Mouse (Mus musculus) forebrain, embryonic 15.5 days (tissue): ENCODE data around the gene Best1. TPM values are rescaled to one million over a fixed set of nuclear protein-coding genes. Genes with fewer than 3 reads are reported as not detected.

Experiments
- ATAC-seq: fragments of 200-750 bp; cut with Nextera tagmentation; replicated peaks from 2 replicates; pipeline ENCODE4 v1.8.0; 2017; ENCODE audit warnings: mild to moderate bottlenecking, moderate TSS enrichment, moderate library complexity
- H3K27ac ChIP-seq: fragments of 300-500 bp; sonication (generic); replicated peaks from 2 replicates; pipeline ENCODE4 v1.5.1; 2015; ENCODE audit warnings: mild to moderate bottlenecking, inconsistent platforms
- H3K27me3 ChIP-seq: fragments of 300-500 bp; sonication (generic); 2 replicates; pipeline ENCODE4 v1.6.1; 2015; ENCODE audit warnings: inconsistent platforms
- H3K36me3 ChIP-seq: fragments of 300-500 bp; sonication (generic); 2 replicates; pipeline ENCODE4 v1.6.1; 2015; ENCODE audit warnings: mild to moderate bottlenecking, inconsistent platforms
- H3K4me1 ChIP-seq: fragments of 300-500 bp; sonication (generic); 2 replicates; pipeline ENCODE4 v1.6.1; 2015; ENCODE audit warnings: inconsistent platforms
- H3K4me2 ChIP-seq: fragments of 300-500 bp; sonication (generic); replicated peaks from 2 replicates; pipeline ENCODE4 v1.6.1; 2015; ENCODE audit warnings: mild to moderate bottlenecking, inconsistent platforms
- H3K4me3 ChIP-seq: fragments of 300-500 bp; sonication (generic); 2 replicates; pipeline ENCODE4 v1.5.1; 2015; ENCODE audit warnings: mild to moderate bottlenecking, inconsistent platforms
- H3K9ac ChIP-seq: fragments of 300-500 bp; sonication (generic); replicated peaks from 2 replicates; pipeline ENCODE4 v1.6.1; 2015; ENCODE audit warnings: mild to moderate bottlenecking, inconsistent platforms
- H3K9me3 ChIP-seq: fragments of 300-500 bp; sonication (generic); 2 replicates; pipeline ENCODE4 v1.6.1; 2016; ENCODE audit warnings: inconsistent platforms
- WGBS: fragments of 180-500 bp; shearing (Covaris S2); methylation state at CpG from one replicate; pipeline ENCODE4 v1.1.7; 2015; ENCODE audit warnings: mixed read lengths; 5-methylcytosine and 5-hydroxymethylcytosine counted together
- polyA plus RNA-seq: library from polyadenylated mRNA; unstranded; fragments of >200 nt; fragmentation: Nextera tagmentation; extraction: Ambion mirVana; gene quantifications from 2 replicates; pipeline ENCODE4 v1.2.1, GENCODE M21; 2015

The Best1 gene
- polyA plus RNA-seq = 1.2 and 1.3 TPM in 2 replicates

DNA sequence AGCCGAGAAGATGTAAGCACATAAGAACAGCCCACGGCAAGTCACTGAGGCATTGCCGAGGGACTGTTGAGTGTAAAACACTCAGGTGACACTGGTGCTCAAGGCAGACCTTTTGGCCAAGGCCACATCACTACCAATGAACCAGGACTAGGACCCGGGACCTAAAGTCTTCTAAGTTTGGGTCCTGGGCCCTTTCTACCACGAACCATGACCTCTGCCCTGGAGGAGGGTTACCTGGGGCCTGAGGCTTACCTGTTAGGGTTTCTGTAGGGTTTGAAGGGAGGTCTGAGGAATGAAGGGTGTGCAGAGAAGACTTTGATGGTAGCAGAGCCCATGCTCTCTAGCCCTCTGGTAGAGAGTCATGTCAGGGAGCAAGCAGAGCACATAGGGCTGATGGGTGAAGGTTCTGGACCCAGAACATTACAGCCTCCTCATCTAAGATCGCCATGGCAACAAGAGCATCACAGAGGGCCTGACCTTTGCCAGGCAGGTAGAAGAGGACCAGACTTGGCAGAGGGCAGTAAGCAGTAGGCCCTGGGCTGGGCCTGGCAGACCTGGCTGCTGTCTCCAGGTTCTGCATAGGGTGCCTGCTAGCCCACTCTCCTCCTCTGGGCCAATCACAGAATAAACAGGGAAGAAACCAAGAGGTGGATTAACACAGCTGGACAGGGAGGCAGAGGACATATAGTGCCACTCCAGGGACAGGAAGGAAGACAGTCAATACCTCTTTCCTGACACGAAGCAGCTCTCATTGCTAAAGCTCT is at the start of gene Best1, which contains the start of gene Rab3il1:
Gene Best1, minus strand, starts transcription at position 428 of the 764 bp plus-strand sequence.
Gene Rab3il1, plus strand, starts transcription at position 464 of the 764 bp plus-strand sequence.
- ATAC-seq = no peak
- Histone ChIP-seq H3K9me3 (no peaks in the 10 kb centered on the region), H3K27ac (no peak within 1 kb of the TSS), H3K36me3 (no peaks in the 10 kb centered on the region), H3K4me3 (no peak within 1 kb of the TSS), H3K4me1 (no peaks in the 10 kb centered on the region), H3K9ac (no peak within 1 kb of the TSS), H3K4me2 (no peak within 1 kb of the TSS), H3K27me3 (no peaks in the 10 kb centered on the region)
- 77% methylated on average over 7 of the region's 7 CpGs for WGBS

DNA sequence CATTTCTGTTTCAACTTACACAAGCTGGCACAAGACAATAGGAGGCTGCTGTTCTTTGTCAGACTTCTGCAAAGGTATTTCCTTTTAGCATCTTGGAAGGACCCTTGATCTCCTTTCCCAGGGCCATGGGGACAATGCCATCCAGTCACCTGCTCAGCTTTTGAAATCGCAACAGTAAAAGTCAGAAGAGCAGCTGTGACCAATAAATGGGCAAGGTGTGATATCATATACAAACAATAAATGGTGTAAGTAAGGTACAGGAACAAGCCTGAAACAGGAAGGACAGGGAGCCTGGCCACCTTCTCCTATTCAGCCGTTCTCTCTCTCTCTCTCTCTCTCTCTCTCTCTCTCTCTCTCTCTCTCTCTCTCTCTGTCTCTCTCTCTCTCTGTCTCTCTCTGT is 49.0 kb upstream of the Best1 start:
- no peaks in the 10 kb centered on the region for H3K27me3 ChIP-seq
- no peak overlapping the region for H3K27ac ChIP-seq
- 84% methylated on average over 2 of the region's 2 CpGs for WGBS

DNA sequence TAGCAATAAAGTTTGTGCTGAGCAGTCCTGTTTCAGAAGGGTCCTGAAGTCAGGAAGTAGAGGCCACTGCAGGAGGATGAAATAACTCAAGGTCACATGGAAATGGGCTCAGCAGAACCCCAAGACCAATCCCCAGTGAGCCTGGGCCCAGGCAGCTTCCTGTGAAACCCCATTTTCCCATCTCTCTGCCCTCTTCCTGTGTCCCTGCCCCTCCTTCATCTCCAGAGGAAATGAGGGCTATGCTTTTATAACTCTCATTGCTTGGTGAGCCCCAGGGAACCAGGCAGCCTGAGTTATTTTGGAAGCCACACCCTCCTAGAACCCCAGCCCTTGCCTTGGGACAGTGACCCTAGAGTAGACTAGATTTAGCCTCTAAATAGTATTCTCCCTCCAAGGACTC is 48.1 kb upstream of the Best1 start:
- Histone ChIP-seq H3K27ac (no peak overlapping the region), H3K4me1 (no peaks in the 10 kb centered on the region), H3K36me3 (0 out of 2 replicates have a peak, but pooled peaks cover 3% of the 10 kb centered on the region), H3K9ac (no peak overlapping the region), H3K4me3 (no peak overlapping the region), H3K9me3 (no peaks in the 10 kb centered on the region), H3K4me2 (no peak overlapping the region), H3K27me3 (no peaks in the 10 kb centered on the region)
- no peak for ATAC-seq

More for the DNA sequence above, 49.0 kb upstream of the Best1 start:
- no peak overlapping the region for H3K4me3 ChIP-seq
- no peak overlapping the region for H3K4me2 ChIP-seq
- no peak overlapping the region for H3K9ac ChIP-seq
- 0 out of 2 replicates have a peak, but pooled peaks cover 3% of the 10 kb centered on the region for H3K36me3 ChIP-seq
- ATAC-seq = no peak
- no peaks in the 10 kb centered on the region for H3K9me3 ChIP-seq
- H3K4me1 ChIP-seq = no peaks in the 10 kb centered on the region

DNA sequence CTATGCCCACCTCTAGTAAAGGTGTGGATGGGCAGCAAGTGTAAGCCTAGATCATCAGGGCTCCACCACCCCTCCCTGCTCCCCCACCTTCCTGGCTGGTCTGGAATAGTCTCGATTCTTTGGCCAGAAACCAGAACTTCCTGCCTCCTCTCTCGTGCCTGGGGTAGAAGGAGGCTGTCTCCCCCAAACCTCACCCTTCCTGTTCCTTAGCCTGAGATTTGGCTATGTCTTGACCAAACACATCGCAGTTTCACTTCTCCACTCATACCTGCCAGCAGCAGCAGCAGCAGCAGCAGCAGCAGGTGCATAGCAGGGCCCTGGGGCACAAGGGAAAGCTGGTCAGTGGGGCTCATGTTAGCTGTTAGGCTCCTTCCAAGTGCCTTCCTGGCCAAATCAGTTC is 45.5 kb upstream of the Best1 start:
- H3K36me3 ChIP-seq = no peaks in the 10 kb centered on the region
- no peak overlapping the region for H3K4me3 ChIP-seq
- no peak for ATAC-seq
- H3K9ac ChIP-seq = no peak overlapping the region
- H3K4me1 ChIP-seq = peaks cover 7% of the 10 kb centered on the region
- WGBS = 63% methylated on average over 3 of the region's 3 CpGs
- no peaks in the 10 kb centered on the region for H3K27me3 ChIP-seq
- no peaks in the 10 kb centered on the region for H3K9me3 ChIP-seq
- no peak overlapping the region for H3K4me2 ChIP-seq
- no peak overlapping the region for H3K27ac ChIP-seq

DNA sequence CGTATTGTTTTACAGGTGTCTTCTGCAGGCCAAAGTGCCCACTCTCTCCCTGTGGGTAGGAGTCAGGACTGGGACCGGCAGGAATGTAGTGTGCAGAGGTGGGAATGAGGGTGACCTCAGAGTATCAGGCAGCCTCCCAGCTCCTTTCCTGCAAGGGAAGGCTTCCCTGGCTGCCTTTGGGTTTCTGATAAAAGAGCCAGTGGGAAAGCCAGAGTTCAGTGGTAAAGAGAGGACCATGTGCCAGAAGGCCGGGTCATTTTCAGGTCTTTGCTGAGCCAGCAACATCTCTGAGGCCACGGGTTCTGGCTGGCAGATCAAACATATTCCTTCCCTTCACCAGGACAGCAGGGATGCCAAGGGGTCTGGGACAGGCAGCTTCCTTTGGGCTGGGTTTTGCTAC is 44.9 kb upstream of the Best1 start:
- Histone ChIP-seq H3K4me1 (peaks cover 8% of the 10 kb centered on the region), H3K36me3 (no peaks in the 10 kb centered on the region), H3K4me3 (no peak overlapping the region), H3K9ac (no peak overlapping the region), H3K27me3 (no peaks in the 10 kb centered on the region), H3K4me2 (no peak overlapping the region), H3K27ac (no peak overlapping the region), H3K9me3 (no peaks in the 10 kb centered on the region)
- no peak for ATAC-seq
- 76% methylated on average over 4 of the region's 4 CpGs for WGBS

DNA sequence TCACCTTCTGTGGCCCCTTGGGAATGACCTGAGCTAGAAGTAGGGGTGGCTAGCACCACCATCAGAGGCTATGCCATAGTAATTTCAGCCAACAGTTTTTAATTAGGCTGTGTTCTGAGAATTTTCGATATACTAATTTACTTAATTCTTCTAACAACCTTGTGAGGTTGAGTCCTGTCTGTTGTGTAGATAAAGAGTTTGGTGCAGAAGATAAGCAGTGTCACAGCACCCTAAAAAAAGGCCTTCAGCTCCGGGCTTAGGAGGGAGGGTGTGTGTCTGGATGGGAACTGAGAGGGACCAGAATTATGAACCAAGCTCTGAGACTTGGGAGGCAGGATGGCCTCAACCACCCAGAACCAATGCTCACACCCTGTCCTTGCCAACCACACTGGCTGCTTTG is 44.3 kb upstream of the Best1 start:
- no peaks in the 10 kb centered on the region for H3K36me3 ChIP-seq
- H3K4me3 ChIP-seq = no peak overlapping the region
- no peak overlapping the region for H3K27ac ChIP-seq
- H3K27me3 ChIP-seq = no peaks in the 10 kb centered on the region
- no peak for ATAC-seq
- H3K9me3 ChIP-seq = no peaks in the 10 kb centered on the region
- H3K9ac ChIP-seq = no peak overlapping the region
- WGBS = 83% methylated on average over 2 of the region's 2 CpGs
- no peak overlapping the region for H3K4me2 ChIP-seq
- H3K4me1 ChIP-seq = peaks cover 14% of the 10 kb centered on the region

DNA sequence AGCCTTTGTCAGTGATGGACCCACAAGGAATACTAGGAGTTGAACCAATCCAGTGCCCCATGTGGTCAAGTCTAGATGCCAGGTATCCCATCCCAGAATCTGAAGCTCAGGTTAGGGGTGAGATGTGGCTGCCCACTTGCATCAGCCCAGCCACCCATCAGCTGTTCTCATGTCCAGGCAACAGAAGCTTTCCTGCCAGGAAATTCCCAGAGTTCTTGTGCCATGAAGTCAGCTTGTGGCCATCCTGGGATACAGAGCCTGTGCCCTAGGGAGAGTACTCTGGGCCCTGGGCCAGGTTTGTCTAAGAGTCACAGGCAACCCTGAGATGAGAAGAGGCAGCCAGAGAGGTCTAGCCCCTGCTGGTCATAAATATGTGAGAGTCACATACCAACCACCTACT is 42.2 kb upstream of the Best1 start:
- Histone ChIP-seq H3K4me3 (no peak overlapping the region), H3K9me3 (no peaks in the 10 kb centered on the region), H3K27me3 (no peaks in the 10 kb centered on the region), H3K9ac (no peak overlapping the region), H3K27ac (no peak overlapping the region), H3K4me1 (peaks cover 19% of the 10 kb centered on the region), H3K4me2 (no peak overlapping the region), H3K36me3 (no peaks in the 10 kb centered on the region)
- ATAC-seq = no peak

DNA sequence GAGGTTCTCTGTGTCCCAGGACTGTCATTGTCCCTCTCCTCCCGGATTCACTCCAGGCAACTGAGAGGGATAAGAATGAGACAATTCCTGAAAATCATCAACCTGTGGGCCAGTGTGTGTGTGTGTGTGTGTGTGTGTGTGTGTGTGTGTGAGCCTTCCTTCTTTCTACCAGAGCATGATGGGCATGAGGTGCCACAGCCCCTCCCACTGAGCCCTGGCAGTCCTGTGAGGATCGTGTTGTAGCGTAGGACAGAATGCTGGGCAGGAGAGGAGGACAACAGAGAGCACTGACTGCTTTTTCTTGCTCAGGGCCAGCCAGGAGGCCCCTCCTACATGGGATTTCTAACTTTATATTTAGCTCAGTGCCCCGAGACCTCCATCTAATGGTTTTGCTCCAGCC is 41.4 kb upstream of the Best1 start:
- Histone ChIP-seq H3K4me3 (peak overlapping the region; percentile 66), H3K27me3 (no peaks in the 10 kb centered on the region), H3K4me2 (peak overlapping the region; percentile 90), H3K4me1 (peaks cover 19% of the 10 kb centered on the region), H3K27ac (no peak overlapping the region), H3K9ac (no peak overlapping the region), H3K9me3 (no peaks in the 10 kb centered on the region), H3K36me3 (no peaks in the 10 kb centered on the region)
- WGBS = 97% methylated on average over 4 of the region's 4 CpGs
- ATAC-seq = no peak

DNA sequence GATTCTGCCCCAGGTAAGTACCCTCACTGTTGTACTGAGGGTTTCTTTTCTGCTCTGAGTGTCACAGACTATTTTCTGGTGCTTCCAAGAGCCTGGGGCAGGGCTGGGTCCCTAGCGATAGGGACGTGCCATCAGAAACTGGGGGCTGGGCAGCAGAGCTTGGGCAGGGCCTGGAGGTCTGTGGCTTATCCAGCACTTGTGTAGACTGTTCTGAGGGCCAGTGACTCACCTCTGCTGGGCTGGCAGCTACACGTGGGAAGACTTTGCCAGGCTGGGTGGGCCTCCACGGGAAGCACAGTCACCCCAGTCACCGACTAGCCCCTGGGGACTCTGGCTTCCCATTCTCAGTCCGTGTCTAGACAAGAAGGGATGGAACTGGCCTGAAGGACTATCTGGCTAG is 40.8 kb upstream of the Best1 start:
- Histone ChIP-seq H3K36me3 (no peaks in the 10 kb centered on the region), H3K9me3 (no peaks in the 10 kb centered on the region), H3K4me2 (peak overlapping the region; percentile 90), H3K9ac (peak overlapping the region; percentile 64), H3K4me3 (peak overlapping the region; percentile 66), H3K27ac (no peak overlapping the region), H3K4me1 (peaks cover 19% of the 10 kb centered on the region), H3K27me3 (no peaks in the 10 kb centered on the region)
- 62% methylated on average over 6 of the region's 6 CpGs for WGBS
- ATAC-seq = peak; percentile 9; the same call in 1 of the 2 replicates

DNA sequence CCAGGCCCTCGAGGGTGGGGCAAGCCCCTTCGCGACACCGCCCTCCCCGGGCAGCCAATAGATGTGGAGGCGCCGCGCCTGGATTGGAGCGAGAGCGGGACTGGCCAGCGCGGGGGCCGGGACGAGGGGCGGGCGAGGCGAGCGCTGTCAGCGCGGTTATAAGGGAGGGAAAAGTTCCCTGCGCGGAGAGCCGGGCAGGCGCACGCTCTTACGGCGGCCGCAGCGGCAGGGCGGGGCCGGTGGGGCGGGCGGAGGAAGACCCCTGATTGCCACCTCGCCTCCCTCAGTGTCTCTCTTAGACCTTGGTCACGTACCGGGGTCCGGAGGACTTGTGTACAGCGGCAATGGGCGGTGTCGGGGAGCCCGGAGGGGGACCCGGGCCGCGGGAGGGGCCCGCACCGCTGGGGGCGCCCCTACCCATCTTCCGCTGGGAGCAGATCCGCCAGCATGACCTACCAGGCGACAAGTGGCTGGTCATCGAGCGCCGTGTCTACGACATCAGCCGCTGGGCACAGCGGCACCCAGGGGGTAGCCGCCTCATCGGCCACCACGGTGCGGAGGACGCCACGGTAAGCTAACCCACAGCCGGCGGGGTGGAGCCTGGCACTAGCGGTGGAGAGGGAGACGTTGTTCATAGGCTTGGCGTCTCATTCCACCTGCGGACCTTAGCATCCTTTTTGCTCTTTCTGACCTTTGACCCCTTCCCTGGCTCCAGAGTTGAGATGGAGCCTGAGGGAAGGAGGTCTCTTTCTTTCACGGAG is 40.1 kb upstream of the Best1 start, which contains the start of gene Fads3:
Gene Fads3, plus strand, starts transcription at position 182 of the 761 bp plus-strand sequence.
- H3K4me1 ChIP-seq = peaks cover 19% of the 10 kb centered on the region
- H3K36me3 ChIP-seq = no peaks in the 10 kb centered on the region
- no peaks in the 10 kb centered on the region for H3K9me3 ChIP-seq
- peak within 1 kb of the TSS; percentile 66 for H3K4me3 ChIP-seq
- H3K27ac ChIP-seq = no peak within 1 kb of the TSS; the same call in 1 of the 2 replicates
- H3K27me3 ChIP-seq = no peaks in the 10 kb centered on the region
- under 1% methylated on average over 67 of the region's 69 CpGs for WGBS
- ATAC-seq = peak; percentile 88
- H3K4me2 ChIP-seq = peak within 1 kb of the TSS; percentile 90
- peak within 1 kb of the TSS; percentile 64 for H3K9ac ChIP-seq

DNA sequence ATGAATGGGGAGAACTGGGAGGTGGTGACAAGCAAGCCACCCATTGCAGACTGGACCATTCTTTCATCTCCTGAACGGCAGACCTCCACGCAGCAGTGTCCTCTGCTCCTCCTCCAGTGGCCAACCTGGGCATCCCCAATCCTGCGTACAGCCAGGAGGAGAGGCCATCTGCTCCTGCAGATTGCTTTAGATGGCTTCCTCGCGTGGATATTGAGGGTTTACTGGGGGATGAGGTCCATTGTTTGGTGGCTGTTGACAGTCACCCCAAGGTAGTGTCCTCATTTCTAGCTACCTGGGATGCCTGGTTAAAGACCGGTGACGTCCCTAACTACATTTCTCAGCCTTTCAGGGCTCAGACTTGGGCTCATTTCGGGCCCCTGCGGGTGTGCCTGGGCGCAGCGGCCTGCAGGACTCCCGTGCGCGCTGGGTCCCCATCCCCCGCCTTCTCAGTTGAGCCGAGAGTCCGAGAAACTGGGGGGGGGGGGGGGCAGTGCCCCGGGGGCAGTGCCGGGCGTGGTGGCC is 39.5 kb upstream of the Best1 start:
- Histone ChIP-seq H3K36me3 (no peaks in the 10 kb centered on the region), H3K4me3 (peak overlapping the region; percentile 66), H3K27me3 (no peaks in the 10 kb centered on the region), H3K4me2 (peak overlapping the region; percentile 90), H3K9me3 (no peaks in the 10 kb centered on the region), H3K9ac (peak overlapping the region; percentile 64), H3K4me1 (peaks cover 19% of the 10 kb centered on the region), H3K27ac (no peak overlapping the region)
- peak; percentile 62 for ATAC-seq
- WGBS = 6% methylated on average over 20 of the region's 20 CpGs

DNA sequence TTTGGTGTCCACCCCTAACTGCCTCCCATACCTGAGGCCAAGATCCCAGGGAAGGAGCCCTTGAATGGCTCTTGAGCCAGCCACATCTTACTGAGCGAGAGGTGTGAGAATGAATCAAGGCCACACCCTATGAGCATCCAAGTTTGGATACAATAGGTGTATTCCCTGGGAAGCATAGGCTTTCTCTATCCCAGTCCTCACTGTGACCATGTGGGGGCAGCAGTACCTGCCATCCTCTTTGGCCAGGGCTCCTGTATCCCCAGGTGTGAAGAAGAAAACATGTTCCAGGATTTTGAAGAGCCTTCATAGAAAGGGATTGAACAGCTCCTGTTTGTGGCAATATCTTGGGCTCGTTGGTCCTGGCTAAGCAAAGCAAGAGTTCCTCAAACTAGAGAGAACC is 38.2 kb upstream of the Best1 start:
- Histone ChIP-seq H3K9ac (no peak overlapping the region), H3K27me3 (no peaks in the 10 kb centered on the region), H3K27ac (no peak overlapping the region), H3K9me3 (no peaks in the 10 kb centered on the region), H3K4me2 (no peak overlapping the region), H3K4me3 (no peak overlapping the region), H3K4me1 (peaks cover 19% of the 10 kb centered on the region), H3K36me3 (no peaks in the 10 kb centered on the region)
- no peak for ATAC-seq
- 86% methylated on average over 2 of the region's 2 CpGs for WGBS
